Mouse (Mus musculus): ENCODE data around the gene Slc22a14. TPM values are rescaled to one million over a fixed set of nuclear protein-coding genes. Genes with fewer than 3 reads are reported as not detected.
A peak's percentile ranks its signal among the peaks of the same experiment; 100 is the strongest.

The Slc22a14 gene
- polyA plus RNA-seq, 1 experiment from 2014 or later, result not detected

- Histone ChIP-seq H3K4me3 (ENCODE audit: low read depth, low read length) (no peak overlapping the region), H3K9me3 (ENCODE audit: control insufficient read depth, low read length) (no peaks in the 10 kb centered on the region), H3K36me3 (ENCODE audit: control insufficient read depth, insufficient read depth, low read length) (peaks cover 8% of the 10 kb centered on the region; the same call in 1 of the 2 replicates), H3K4me2 (replicated peaks; ENCODE audit: low read depth) (no peak overlapping the region), H3K27me3 (ENCODE audit: control insufficient read depth, insufficient read depth, low read length) (no peaks in the 10 kb centered on the region), H3K9ac (ENCODE audit: low read length) (no peak overlapping the region), H3K4me1 (replicated peaks; ENCODE audit: control insufficient read depth, insufficient read depth) (no peaks in the 10 kb centered on the region), H3K27ac (replicated peaks) (no peak overlapping the region)
- no peak for ATAC-seq (ENCODE audit: low FRiP score, low TSS enrichment)
- DNase-seq (ENCODE audit: low spot score), result no peak
- 97% methylated on average over 2 of the region's 2 CpGs for WGBS
- TF ChIP-seq EP300 (optimal IDR thresholded peaks at IDR 0.05) (no peak), CTCF (IDR thresholded peaks at IDR 0.05; ENCODE audit: low read depth) (no peak)
Observed at GRCm38 (mm10) chr9:119260825-119261224, 104.5 kb downstream of the Slc22a14 start.

- no peak for ATAC-seq (ENCODE audit: low FRiP score, low TSS enrichment)
- Histone ChIP-seq H3K4me3 (ENCODE audit: low read depth, low read length) (no peak overlapping the region), H3K27ac (replicated peaks) (no peak overlapping the region), H3K9ac (ENCODE audit: low read length) (no peak overlapping the region), H3K4me2 (replicated peaks; ENCODE audit: low read depth) (no peak overlapping the region), H3K9me3 (ENCODE audit: control insufficient read depth, low read length) (no peaks in the 10 kb centered on the region), H3K36me3 (ENCODE audit: control insufficient read depth, insufficient read depth, low read length) (peaks cover 12% of the 10 kb centered on the region; the same call in 1 of the 2 replicates), H3K27me3 (ENCODE audit: control insufficient read depth, insufficient read depth, low read length) (no peaks in the 10 kb centered on the region), H3K4me1 (replicated peaks; ENCODE audit: control insufficient read depth, insufficient read depth) (no peaks in the 10 kb centered on the region)
- 91% methylated on average over 2 of the region's 2 CpGs for WGBS
- TF ChIP-seq CTCF (IDR thresholded peaks at IDR 0.05; ENCODE audit: low read depth) (no peak), EP300 (optimal IDR thresholded peaks at IDR 0.05) (no peak)
- DNase-seq (ENCODE audit: low spot score), result no peak
Observed at GRCm38 (mm10) chr9:119258785-119259184, 106.6 kb downstream of the Slc22a14 start.

GRCm38 (mm10) chr9:119258128-119258527 lies 107.2 kb downstream of the Slc22a14 start:
- H3K27me3 ChIP-seq (ENCODE audit: control insufficient read depth, insufficient read depth, low read length), result no peaks in the 10 kb centered on the region
- DNase-seq (ENCODE audit: low spot score) (no peak), ATAC-seq (ENCODE audit: low FRiP score, low TSS enrichment) (no peak)
- no peaks in the 10 kb centered on the region for H3K4me1 ChIP-seq (replicated peaks; ENCODE audit: control insufficient read depth, insufficient read depth)
- H3K36me3 ChIP-seq (ENCODE audit: control insufficient read depth, insufficient read depth, low read length), result peaks cover 12% of the 10 kb centered on the region; the same call in 1 of the 2 replicates
- H3K9me3 ChIP-seq (ENCODE audit: control insufficient read depth, low read length), result no peaks in the 10 kb centered on the region
- no peak overlapping the region for H3K4me3 ChIP-seq (ENCODE audit: low read depth, low read length)
- no peak for TF ChIP-seq CTCF (IDR thresholded peaks at IDR 0.05; ENCODE audit: low read depth)
- no peak for TF ChIP-seq EP300 (optimal IDR thresholded peaks at IDR 0.05)
- no peak overlapping the region for H3K9ac ChIP-seq (ENCODE audit: low read length)
- no peak overlapping the region for H3K27ac ChIP-seq (replicated peaks)
- 71% methylated on average over 5 of the region's 5 CpGs for WGBS
- H3K4me2 ChIP-seq (replicated peaks; ENCODE audit: low read depth), result no peak overlapping the region

- no peak for TF ChIP-seq EP300 (optimal IDR thresholded peaks at IDR 0.05)
- TF ChIP-seq CTCF (IDR thresholded peaks at IDR 0.05; ENCODE audit: low read depth), result no peak
- Histone ChIP-seq H3K4me3 (ENCODE audit: low read depth, low read length) (no peak overlapping the region), H3K9me3 (ENCODE audit: control insufficient read depth, low read length) (no peaks in the 10 kb centered on the region), H3K4me1 (replicated peaks; ENCODE audit: control insufficient read depth, insufficient read depth) (no peaks in the 10 kb centered on the region), H3K4me2 (replicated peaks; ENCODE audit: low read depth) (no peak overlapping the region), H3K36me3 (ENCODE audit: control insufficient read depth, insufficient read depth, low read length) (peaks cover 13% of the 10 kb centered on the region; the same call in 1 of the 2 replicates), H3K9ac (ENCODE audit: low read length) (no peak overlapping the region), H3K27ac (replicated peaks) (no peak overlapping the region), H3K27me3 (ENCODE audit: control insufficient read depth, insufficient read depth, low read length) (no peaks in the 10 kb centered on the region)
- DNase-seq (ENCODE audit: low spot score) (no peak), ATAC-seq (ENCODE audit: low FRiP score, low TSS enrichment) (no peak)
- 96% methylated on average over 12 of the region's 12 CpGs for WGBS
Observed at GRCm38 (mm10) chr9:119256161-119256560, 109.2 kb downstream of the Slc22a14 start.

- H3K36me3 ChIP-seq (ENCODE audit: control insufficient read depth, insufficient read depth, low read length), result peaks cover 14% of the 10 kb centered on the region; the same call in 1 of the 2 replicates
- no peaks in the 10 kb centered on the region for H3K4me1 ChIP-seq (replicated peaks; ENCODE audit: control insufficient read depth, insufficient read depth)
- TF ChIP-seq EP300 (optimal IDR thresholded peaks at IDR 0.05) (no peak), CTCF (IDR thresholded peaks at IDR 0.05; ENCODE audit: low read depth) (no peak)
- no peak overlapping the region for H3K4me2 ChIP-seq (replicated peaks; ENCODE audit: low read depth)
- DNase-seq (ENCODE audit: low spot score) (no peak), ATAC-seq (ENCODE audit: low FRiP score, low TSS enrichment) (no peak)
- WGBS, result 72% methylated on average over 1 of the region's 1 CpGs
- no peaks in the 10 kb centered on the region for H3K9me3 ChIP-seq (ENCODE audit: control insufficient read depth, low read length)
- H3K9ac ChIP-seq (ENCODE audit: low read length), result no peak overlapping the region
- H3K27me3 ChIP-seq (ENCODE audit: control insufficient read depth, insufficient read depth, low read length), result no peaks in the 10 kb centered on the region
- H3K4me3 ChIP-seq (ENCODE audit: low read depth, low read length), result no peak overlapping the region
- H3K27ac ChIP-seq (replicated peaks), result no peak overlapping the region
Observed at GRCm38 (mm10) chr9:119255096-119255495, 110.3 kb downstream of the Slc22a14 start.

GRCm38 (mm10) chr9:119254187-119254586 lies 111.2 kb downstream of the Slc22a14 start:
- no peak for DNase-seq (ENCODE audit: low spot score)
- H3K27ac ChIP-seq (replicated peaks), result no peak overlapping the region
- TF ChIP-seq EP300 (optimal IDR thresholded peaks at IDR 0.05) (no peak), CTCF (IDR thresholded peaks at IDR 0.05; ENCODE audit: low read depth) (0 out of 2 replicates have a peak, but pooled peaks have one; percentile 10)
- H3K4me2 ChIP-seq (replicated peaks; ENCODE audit: low read depth), result no peak overlapping the region
- 78% methylated on average over 2 of the region's 2 CpGs for WGBS
- no peak overlapping the region for H3K9ac ChIP-seq (ENCODE audit: low read length)
- no peak for ATAC-seq (ENCODE audit: low FRiP score, low TSS enrichment)
- H3K9me3 ChIP-seq (ENCODE audit: control insufficient read depth, low read length), result no peaks in the 10 kb centered on the region
- H3K36me3 ChIP-seq (ENCODE audit: control insufficient read depth, insufficient read depth, low read length), result peaks cover 17% of the 10 kb centered on the region; the same call in 1 of the 2 replicates
- no peak overlapping the region for H3K4me3 ChIP-seq (ENCODE audit: low read depth, low read length)
- H3K4me1 ChIP-seq (replicated peaks; ENCODE audit: control insufficient read depth, insufficient read depth), result no peaks in the 10 kb centered on the region
- H3K27me3 ChIP-seq (ENCODE audit: control insufficient read depth, insufficient read depth, low read length), result no peaks in the 10 kb centered on the region
